In the genomic region with DNA sequence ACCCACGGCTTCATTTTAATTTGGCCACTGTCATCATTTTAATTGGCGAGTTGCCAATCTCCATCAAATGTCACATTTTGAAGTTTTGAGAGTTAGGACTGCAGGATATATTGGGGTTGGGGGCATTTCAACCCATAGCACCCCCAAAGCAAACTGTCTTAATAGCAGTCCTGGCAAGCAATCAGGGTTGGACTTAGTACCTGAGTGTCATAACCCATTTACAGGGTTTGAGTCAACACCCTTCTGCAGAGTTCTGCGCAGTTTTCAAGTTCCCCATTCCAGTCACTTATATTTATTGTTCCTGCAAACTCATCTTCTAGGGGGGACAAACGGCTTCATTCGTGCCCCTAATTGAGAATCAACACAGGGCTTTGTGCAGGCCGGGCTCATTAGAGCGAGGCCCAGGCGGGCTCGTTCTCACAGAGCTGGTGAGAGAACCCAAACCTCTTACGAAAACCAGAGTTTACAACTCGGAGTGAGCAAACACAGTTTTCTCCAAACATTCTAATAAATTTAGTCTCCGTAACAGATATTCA, we compare ENCODE assay signal across 22 mouse cellular contexts. TPM values are rescaled to one million over a fixed set of nuclear protein-coding genes. Genes with fewer than 3 reads are reported as not detected.
"Had no signal": no experiment of that assay in that cellular context is flagged by ENCODE, and none has a peak within 500 bp of the region (broad histone marks: within the 10 kb centered on the region; RNA-seq: fewer than 3 reads in every experiment).

No protein-coding gene starts in this region.

- H3K4me3 ChIP-seq: liver, embryonic 13.5 days; liver, embryonic 15.5 days; lung, embryonic 15.5 days; megakaryocyte, embryonic 14.5 days; midbrain, embryonic 12.5 days; neural tube, embryonic 13.5 days; neural tube, embryonic 15.5 days; stomach, embryonic 15.5 days had no signal

- H3K36me3 ChIP-seq: liver, embryonic 13.5 days; liver, embryonic 15.5 days; lung, embryonic 15.5 days; midbrain, embryonic 12.5 days; neural tube, embryonic 13.5 days; neural tube, embryonic 15.5 days; stomach, embryonic 15.5 days had no signal

- H3K27me3 ChIP-seq: liver, embryonic 13.5 days; liver, embryonic 15.5 days; lung, embryonic 15.5 days; midbrain, embryonic 12.5 days; neural tube, embryonic 13.5 days; neural tube, embryonic 15.5 days; stomach, embryonic 15.5 days had no signal

- H3K9me3 ChIP-seq: liver, embryonic 13.5 days; liver, embryonic 15.5 days; lung, embryonic 15.5 days; midbrain, embryonic 12.5 days; neural tube, embryonic 13.5 days; neural tube, embryonic 15.5 days; stomach, embryonic 15.5 days had no signal

- ATAC-seq: liver, postnatal 0 days; lung, postnatal 0 days had no signal

- H3K4me2 ChIP-seq: liver, embryonic 13.5 days; liver, embryonic 15.5 days; lung, embryonic 15.5 days; midbrain, embryonic 12.5 days; neural tube, embryonic 13.5 days; neural tube, embryonic 15.5 days; stomach, embryonic 15.5 days had no signal

- DNase-seq: liver, embryonic 13.5 days; liver, postnatal 0 days; lung, adult 2 months; lung, postnatal 14 days; lung, postnatal 36 days; midbrain, embryonic 14.5 days; right cerebral cortex, postnatal 14 days; thymus, adult 2 months; thymus, postnatal 25 days; thymus, postnatal 4 days had no signal

- H3K27ac ChIP-seq: liver, embryonic 13.5 days; liver, embryonic 15.5 days; lung, embryonic 15.5 days; macrophage; midbrain, embryonic 12.5 days; neural tube, embryonic 13.5 days; neural tube, embryonic 15.5 days; stomach, embryonic 15.5 days; stomach, postnatal 0 days had no signal

- H3K9ac ChIP-seq: liver, embryonic 13.5 days; liver, embryonic 15.5 days; liver, postnatal 0 days; lung, embryonic 15.5 days; midbrain, embryonic 12.5 days; neural tube, embryonic 13.5 days; neural tube, embryonic 15.5 days; stomach, embryonic 15.5 days had no signal

- H3K4me1 ChIP-seq: liver, embryonic 13.5 days; liver, embryonic 15.5 days; lung, embryonic 15.5 days had no signal

RNA-seq across cellular contexts. Expression of gene Cdh5, which starts 34.0 kb away (rescaled TPM):
- total RNA-seq: megakaryocyte progenitor cell, adult 5-6 weeks; monocyte, adult 5-6 weeks had no signal
